Mouse (Mus musculus) stomach, postnatal 0 days (tissue): ENCODE measurements at regions not wholly inside any gene's neighbourhood (a gene's known extent, or its start where the extent isn't known, plus 50 kb on each side); places are given as distances from the start of the nearest gene placed in this dataset.

Experiments used
- ATAC-seq: fragments of 200-750 bp; cut with Nextera tagmentation; 2 replicates; pipeline ENCODE4 v1.8.0; 2017; ENCODE audit not compliant: low FRiP score, low TSS enrichment
- DNase-seq: peaks from one replicate; pipeline ENCODE4 v3.0.0-alpha.2; 2016; ENCODE audit warnings: low spot score
- H3K27ac ChIP-seq: fragments of 300-500 bp; sonication (generic); replicated peaks from 2 replicates; pipeline ENCODE4 v1.5.1; 2014; ENCODE audit warnings: mild to moderate bottlenecking, control low read depth
- H3K27me3 ChIP-seq: fragments of 300-500 bp; sonication (generic); 2 replicates; pipeline ENCODE4 v1.6.1; 2014; ENCODE audit warnings: low read length; ENCODE audit not compliant: control insufficient read depth, insufficient read depth
- H3K36me3 ChIP-seq: fragments of 300-500 bp; sonication (generic); 2 replicates; pipeline ENCODE4 v1.6.1; 2014; ENCODE audit warnings: low read length, mixed read lengths; ENCODE audit not compliant: control insufficient read depth, insufficient read depth
- H3K4me1 ChIP-seq: fragments of 300-500 bp; sonication (generic); replicated peaks from 2 replicates; pipeline ENCODE4 v1.6.1; 2014; ENCODE audit warnings: antibody characterized with exemption; ENCODE audit not compliant: control insufficient read depth, insufficient read depth
- H3K4me2 ChIP-seq: fragments of 300-500 bp; sonication (generic); replicated peaks from 2 replicates; pipeline ENCODE4 v1.6.1; 2014; ENCODE audit warnings: low read depth, mild to moderate bottlenecking, control low read depth, moderate library complexity
- H3K4me3 ChIP-seq: fragments of 300-500 bp; sonication (generic); 2 replicates; pipeline ENCODE4 v1.5.1; 2014; ENCODE audit warnings: low read depth, low read length, control low read depth
- H3K9ac ChIP-seq: fragments of 300-500 bp; sonication (generic); 2 replicates; pipeline ENCODE4 v1.6.1; 2014; ENCODE audit warnings: mild to moderate bottlenecking, low read length, control low read depth, mixed read lengths
- H3K9me3 ChIP-seq: fragments of 300-500 bp; sonication (generic); 2 replicates; pipeline ENCODE4 v1.6.1; 2016; ENCODE audit warnings: low read length; ENCODE audit not compliant: control insufficient read depth
- CTCF ChIP-seq: IDR thresholded peaks from 2 replicates; pipeline ENCODE4 v1.5.1; 2016; ENCODE audit warnings: antibody characterized with exemption, low read depth, mild to moderate bottlenecking, moderate library complexity
- EP300 ChIP-seq: optimal IDR thresholded peaks from 2 replicates; pipeline ENCODE3; 2016; ENCODE audit warnings: antibody characterized with exemption
- WGBS: fragments of 180-500 bp; shearing (Covaris S2); extraction: QIAGEN DNeasy Blood & Tissue Kit; methylation state at CpG from one replicate; pipeline ENCODE4 v1.1.7; 2014; 5-methylcytosine and 5-hydroxymethylcytosine counted together

GRCm38 (mm10) chr10:96726801-96727780 lies 110.3 kb downstream of the Btg1 start:
- ATAC-seq (no peak), DNase-seq (no peak)
- Histone ChIP-seq H3K27me3 (no peaks in the 10 kb centered on the region), H3K4me1 (peaks cover 3% of the 10 kb centered on the region; the same call in 1 of the 2 replicates), H3K36me3 (no peaks in the 10 kb centered on the region), H3K27ac (no peak overlapping the region), H3K4me2 (no peak overlapping the region), H3K9me3 (no peaks in the 10 kb centered on the region), H3K9ac (no peak overlapping the region), H3K4me3 (no peak overlapping the region)
- 67% methylated on average over 12 of the region's 12 CpGs for WGBS
- no peak for TF ChIP-seq EP300
- TF ChIP-seq CTCF = no peak

- no peaks in the 10 kb centered on the region for H3K9me3 ChIP-seq
- TF ChIP-seq EP300 (no peak), CTCF (no peak)
- H3K4me3 ChIP-seq = no peak overlapping the region
- H3K4me1 ChIP-seq = no peaks in the 10 kb centered on the region
- H3K36me3 ChIP-seq = no peaks in the 10 kb centered on the region
- H3K27me3 ChIP-seq = no peaks in the 10 kb centered on the region
- H3K27ac ChIP-seq = no peak overlapping the region
- DNase-seq (no peak), ATAC-seq (no peak)
- H3K9ac ChIP-seq = no peak overlapping the region
- WGBS = 59% methylated on average over 5 of the region's 5 CpGs
- no peak overlapping the region for H3K4me2 ChIP-seq
Measured at GRCm38 (mm10) chr10:96733581-96733980, 116.8 kb downstream of the Btg1 start.

GRCm38 (mm10) chr10:96735146-96735545 lies 118.3 kb downstream of the Btg1 start:
- H3K36me3 ChIP-seq = no peaks in the 10 kb centered on the region
- no peak for ATAC-seq
- no peak overlapping the region for H3K9ac ChIP-seq
- no peak overlapping the region for H3K4me3 ChIP-seq
- H3K27me3 ChIP-seq = no peaks in the 10 kb centered on the region
- H3K9me3 ChIP-seq = no peaks in the 10 kb centered on the region
- WGBS = 91% methylated on average over 11 of the region's 11 CpGs
- no peak overlapping the region for H3K27ac ChIP-seq
- no peak for TF ChIP-seq CTCF
- TF ChIP-seq EP300 = no peak
- no peak overlapping the region for H3K4me2 ChIP-seq
- DNase-seq = no peak
- no peaks in the 10 kb centered on the region for H3K4me1 ChIP-seq

- TF ChIP-seq EP300 = no peak
- no peak overlapping the region for H3K4me3 ChIP-seq
- DNase-seq = no peak
- no peak overlapping the region for H3K4me2 ChIP-seq
- ATAC-seq = peak; percentile 60; the same call in 1 of the 2 replicates
- no peak overlapping the region for H3K27ac ChIP-seq
- H3K4me1 ChIP-seq = no peaks in the 10 kb centered on the region
- no peaks in the 10 kb centered on the region for H3K36me3 ChIP-seq
- H3K27me3 ChIP-seq = no peaks in the 10 kb centered on the region
- no peak overlapping the region for H3K9ac ChIP-seq
- WGBS = 31% methylated on average over 4 of the region's 4 CpGs
- H3K9me3 ChIP-seq = no peaks in the 10 kb centered on the region
Measured at GRCm38 (mm10) chr10:96735885-96736628, 119.3 kb downstream of the Btg1 start.

DNA sequence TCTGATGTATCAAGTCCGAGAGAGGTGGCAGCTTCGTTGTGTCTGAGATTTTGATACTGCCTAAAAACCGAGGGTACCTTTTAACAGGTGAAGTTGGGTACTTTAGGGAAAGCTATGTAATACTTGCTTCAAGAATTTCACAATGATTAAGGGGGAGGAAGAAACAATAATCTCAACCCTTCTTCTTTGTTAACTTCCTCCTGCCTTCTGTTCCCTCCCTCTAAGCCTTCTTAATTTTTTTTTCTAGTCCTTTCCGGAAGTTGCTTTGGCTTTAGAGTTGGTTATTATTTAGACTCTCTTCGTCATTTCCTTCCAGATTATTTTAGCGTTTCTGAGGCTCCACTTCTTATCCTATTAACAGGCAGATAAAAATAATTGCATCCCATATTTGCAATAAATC lies 121.2 kb downstream of the Btg1 start:
- no peak overlapping the region for H3K4me3 ChIP-seq
- H3K4me2 ChIP-seq = no peak overlapping the region
- ATAC-seq (no peak), DNase-seq (no peak)
- WGBS = 87% methylated on average over 6 of the region's 6 CpGs
- no peaks in the 10 kb centered on the region for H3K27me3 ChIP-seq
- TF ChIP-seq CTCF (no peak), EP300 (no peak)
- no peak overlapping the region for H3K27ac ChIP-seq
- no peaks in the 10 kb centered on the region for H3K36me3 ChIP-seq
- no peaks in the 10 kb centered on the region for H3K4me1 ChIP-seq
- no peak overlapping the region for H3K9ac ChIP-seq
- no peaks in the 10 kb centered on the region for H3K9me3 ChIP-seq

- no peak overlapping the region for H3K9ac ChIP-seq
- 95% methylated on average over 5 of the region's 5 CpGs for WGBS
- no peaks in the 10 kb centered on the region for H3K9me3 ChIP-seq
- H3K36me3 ChIP-seq = no peaks in the 10 kb centered on the region
- TF ChIP-seq CTCF (no peak), EP300 (no peak)
- no peaks in the 10 kb centered on the region for H3K27me3 ChIP-seq
- no peaks in the 10 kb centered on the region for H3K4me1 ChIP-seq
- H3K4me2 ChIP-seq = no peak overlapping the region
- ATAC-seq = no peak
- no peak for DNase-seq
- no peak overlapping the region for H3K4me3 ChIP-seq
- H3K27ac ChIP-seq = no peak overlapping the region
Measured at GRCm38 (mm10) chr10:96738606-96739005, 121.8 kb downstream of the Btg1 start.
